8 mouse cellular contexts compared by ENCODE assay signal in the genomic region with DNA sequence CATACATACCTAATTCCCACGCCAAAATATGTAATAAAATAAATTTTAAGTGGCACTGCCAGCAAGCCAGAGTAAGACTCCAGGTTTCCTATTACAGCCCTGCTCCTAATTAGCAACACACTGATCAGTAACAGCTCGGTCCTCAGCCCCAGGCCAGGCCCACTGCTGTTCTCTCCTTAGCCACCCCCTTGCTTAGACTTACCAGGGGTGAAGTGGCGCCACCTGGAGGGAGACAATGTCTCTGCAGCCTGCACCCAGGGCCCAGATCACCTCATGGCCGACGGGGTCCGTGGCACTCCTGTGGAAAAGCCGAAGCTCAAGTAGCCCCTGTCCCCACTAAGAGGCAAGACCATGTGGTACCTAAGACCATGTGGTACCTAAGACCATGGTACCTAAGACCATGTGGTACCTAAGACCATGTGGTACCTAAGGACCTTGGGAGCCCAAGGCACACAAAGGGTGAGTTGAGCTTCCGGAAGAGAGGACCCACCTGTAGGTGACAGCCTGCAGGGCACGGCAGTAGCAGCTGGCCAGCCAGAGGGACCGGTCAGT. TPM values are rescaled to one million over a fixed set of nuclear protein-coding genes. Genes with fewer than 3 reads are reported as not detected.
A peak's percentile ranks its signal among the peaks of the same experiment; 100 is the strongest.
DNase-seq lines count a peak whose midpoint lies in the region; ATAC-seq and TF ChIP-seq lines count a peak whose summit lies in the region.
"Had no signal": no experiment of that assay in that cellular context is flagged by ENCODE, and none has a peak within 500 bp of the region (broad histone marks: within the 10 kb centered on the region; RNA-seq: fewer than 3 reads in every experiment).

No protein-coding gene starts in this region.

- no peak overlapping the region for H3K27ac ChIP-seq in left cerebral cortex, adult 2 months
- no peak overlapping the region for H3K27ac ChIP-seq in forebrain, embryonic 14.5 days (ENCODE audit: low read depth, low read length)
- no peak overlapping the region for H3K27ac ChIP-seq in midbrain, embryonic 12.5 days (replicated peaks)

- H3K4me3 ChIP-seq in left cerebral cortex, adult 2 months = no peak overlapping the region
- no peak overlapping the region for H3K4me3 ChIP-seq in forebrain, embryonic 14.5 days (ENCODE audit: low read depth, low read length)
- H3K4me3 ChIP-seq in midbrain, embryonic 12.5 days = no peak overlapping the region

- H3K9ac ChIP-seq in forebrain, embryonic 14.5 days (ENCODE audit: low read length) = no peak overlapping the region
- no peak overlapping the region for H3K9ac ChIP-seq in midbrain, embryonic 12.5 days (replicated peaks)

- H3K27me3 ChIP-seq in forebrain, embryonic 14.5 days (replicated peaks; ENCODE audit: control insufficient read depth, insufficient read depth, low read length) = no peaks in the 10 kb centered on the region
- H3K27me3 ChIP-seq in midbrain, embryonic 12.5 days = peaks cover 17% of the 10 kb centered on the region

- ATAC-seq in forebrain, embryonic 14.5 days = 0 out of 2 replicates have a peak, but pooled peaks have one; percentile 50
- ATAC-seq in midbrain, embryonic 12.5 days (ENCODE audit: low FRiP score, low read depth) = peak; percentile 49; the same call in 1 of the 2 replicates

- intact Hi-C loops in left cerebral cortex, adult 2 months (cut with DNase I) = no loop called here
- intact Hi-C loops in left cerebral cortex, postnatal 4 days (cut with DNase I) = no loop called here

- H3K4me2 ChIP-seq in forebrain, embryonic 14.5 days (ENCODE audit: low read length) = no peak overlapping the region
- H3K4me2 ChIP-seq in midbrain, embryonic 12.5 days (replicated peaks) = no peak overlapping the region

- no peaks in the 10 kb centered on the region for H3K4me1 ChIP-seq in forebrain, embryonic 14.5 days (ENCODE audit: control insufficient read depth, insufficient read depth, low read length)
- H3K4me1 ChIP-seq in midbrain, embryonic 12.5 days = no peaks in the 10 kb centered on the region

- TF ChIP-seq CTCF in left cerebral cortex, adult 2 months (IDR thresholded peaks at IDR 0.05) = peak; percentile 63

- H3K9me3 ChIP-seq in forebrain, embryonic 14.5 days (replicated peaks; ENCODE audit: control insufficient read depth, low read length) = no peaks in the 10 kb centered on the region
- no peaks in the 10 kb centered on the region for H3K9me3 ChIP-seq in midbrain, embryonic 12.5 days

- DNase-seq in left cerebral cortex, adult 2 months (ENCODE audit: extremely low spot score in 1 of 2, low spot score in 2 of 2) = no peak
- no peak for DNase-seq in left cerebral cortex, postnatal 4 days
- peak; percentile 55 for DNase-seq in adrenal gland, postnatal 10 days
- peak; percentile 23 for DNase-seq in forebrain, embryonic 14.5 days (ENCODE audit: low spot score)
- DNase-seq in urinary bladder, postnatal 10 days (ENCODE audit: low spot score) = no peak
- no peak for DNase-seq in left cerebral cortex, adult 8-10 months (ENCODE audit: low spot score in 2 of 2)

- 37% methylated on average over 10 of the region's 10 CpGs for WGBS in forebrain, embryonic 14.5 days
- WGBS in midbrain, embryonic 12.5 days = 47% methylated on average over 10 of the region's 10 CpGs

- no peaks in the 10 kb centered on the region; the same call in 1 of the 2 replicates for H3K36me3 ChIP-seq in forebrain, embryonic 14.5 days (ENCODE audit: control insufficient read depth, insufficient read depth, low read length)
- no peaks in the 10 kb centered on the region; the same call in 1 of the 2 replicates for H3K36me3 ChIP-seq in midbrain, embryonic 12.5 days

RNA-seq across cellular contexts. Expression of a gene that starts 25.4 kb away (rescaled TPM):
- 100 to 1,000 TPM; 101 to 102 TPM for total RNA-seq in left cerebral cortex, adult 2 months (2021)
- 10 to 100 TPM; 88.6 to 89.6 TPM for total RNA-seq in left cerebral cortex, postnatal 4 days (2021)
- 1 to 10 TPM in 1 of 2 experiments, under 1 TPM in 1; 0.60 to 1.4 TPM for total RNA-seq in adrenal gland, postnatal 10 days (2021)
- polyA plus RNA-seq in forebrain, embryonic 14.5 days (2014; fragmentation: Nextera tagmentation; extraction: Ambion mirVana) = 4.7 and 5.4 TPM in 2 replicates
- polyA plus RNA-seq in midbrain, embryonic 12.5 days (2016; fragmentation: Nextera tagmentation; extraction: Ambion mirVana) = 2.4 and 3.1 TPM in 2 replicates
- 10 to 100 TPM; 80.0 to 89.9 (median 88.0) TPM for total RNA-seq in left cerebral cortex, adult 8-10 months (2022)
- total RNA-seq: hematopoietic stem cell, adult 5-6 weeks had no signal

RNA-seq across cellular contexts. Expression of a gene that starts 25.7 kb away (rescaled TPM):
- 10 to 100 TPM; 25.3 to 26.0 TPM for total RNA-seq in left cerebral cortex, adult 2 months (2021)
- total RNA-seq in left cerebral cortex, postnatal 4 days (2021) = 10 to 100 TPM; 14.4 to 17.8 TPM
- 10 to 100 TPM; 13.2 to 14.4 TPM for total RNA-seq in adrenal gland, postnatal 10 days (2021)
- polyA plus RNA-seq in forebrain, embryonic 14.5 days (2014; fragmentation: Nextera tagmentation; extraction: Ambion mirVana) = 22.4 and 25.2 TPM in 2 replicates
- polyA plus RNA-seq in midbrain, embryonic 12.5 days (2016; fragmentation: Nextera tagmentation; extraction: Ambion mirVana) = 29.4 and 31.6 TPM in 2 replicates
- total RNA-seq in left cerebral cortex, adult 8-10 months (2022) = 10 to 100 TPM; 25.7 to 34.2 (median 32.3) TPM

RNA-seq across cellular contexts. Expression of a gene that starts 26.1 kb away (rescaled TPM):
- 100 to 1,000 TPM; 200 to 226 TPM for total RNA-seq in left cerebral cortex, adult 2 months (2021)
- 100 to 1,000 TPM; 310 to 311 TPM for total RNA-seq in left cerebral cortex, postnatal 4 days (2021)
- 100 to 1,000 TPM; 194 to 207 TPM for total RNA-seq in adrenal gland, postnatal 10 days (2021)
- polyA plus RNA-seq in forebrain, embryonic 14.5 days (2014; fragmentation: Nextera tagmentation; extraction: Ambion mirVana) = 727 and 759 TPM in 2 replicates
- 574 and 582 TPM in 2 replicates for polyA plus RNA-seq in midbrain, embryonic 12.5 days (2016; fragmentation: Nextera tagmentation; extraction: Ambion mirVana)
- 100 to 1,000 TPM; 206 to 234 (median 220) TPM for total RNA-seq in left cerebral cortex, adult 8-10 months (2022)

RNA-seq across cellular contexts. Expression of a gene that starts 35.9 kb away (rescaled TPM):
- total RNA-seq in left cerebral cortex, adult 2 months (2021) = 10 to 100 TPM; 43.7 to 95.7 TPM
- 1 to 10 TPM; 4.7 to 6.0 TPM for total RNA-seq in left cerebral cortex, postnatal 4 days (2021)
- under 1 TPM in 1 of 2 experiments, not detected in 1; 0.21 TPM for total RNA-seq in adrenal gland, postnatal 10 days (2021)
- not detected in 2 replicates for polyA plus RNA-seq in forebrain, embryonic 14.5 days (2014; fragmentation: Nextera tagmentation; extraction: Ambion mirVana)
- polyA plus RNA-seq in midbrain, embryonic 12.5 days (2016; fragmentation: Nextera tagmentation; extraction: Ambion mirVana) = not detected in 2 replicates
- 10 to 100 TPM; 19.1 to 29.4 (median 26.6) TPM for total RNA-seq in left cerebral cortex, adult 8-10 months (2022)

RNA-seq across cellular contexts. Expression of a gene that starts 45.7 kb away (rescaled TPM):
- total RNA-seq in left cerebral cortex, adult 2 months (2021) = 10 to 100 TPM; 48.8 to 52.7 TPM
- 10 to 100 TPM; 65.9 to 67.5 TPM for total RNA-seq in left cerebral cortex, postnatal 4 days (2021)
- 10 to 100 TPM; 25.7 to 26.7 TPM for total RNA-seq in adrenal gland, postnatal 10 days (2021)
- polyA plus RNA-seq in forebrain, embryonic 14.5 days (2014; fragmentation: Nextera tagmentation; extraction: Ambion mirVana) = 37.2 and 41.3 TPM in 2 replicates
- polyA plus RNA-seq in midbrain, embryonic 12.5 days (2016; fragmentation: Nextera tagmentation; extraction: Ambion mirVana) = 51.4 and 54.8 TPM in 2 replicates
- total RNA-seq in left cerebral cortex, adult 8-10 months (2022) = 10 to 100 TPM; 53.0 to 58.7 (median 54.3) TPM

Comparison
In these comparisons a context has a peak if more than half of its experiments do, and no peak if none do; other contexts are left out.
1. DNase-seq: peak in adrenal gland, postnatal 10 days (single experiment) and forebrain, embryonic 14.5 days (single experiment); none in left cerebral cortex, adult 2 months (0 of 2), left cerebral cortex, postnatal 4 days (single experiment), urinary bladder, postnatal 10 days (single experiment) and left cerebral cortex, adult 8-10 months (0 of 2).
2. RNA of a gene that starts 25.4 kb away (total RNA-seq): 101 to 102 TPM in left cerebral cortex, adult 2 months, 88.6 to 89.6 TPM in left cerebral cortex, postnatal 4 days and 80.0 to 89.9 TPM in left cerebral cortex, adult 8-10 months; 0.60 to 1.4 TPM in adrenal gland, postnatal 10 days; every median in the first group is over 10 times any median in the second.